Mouse (Mus musculus) thymus, adult 18-20 months (tissue): Measurements from ENCODE around the gene Cisd3.
A peak's percentile ranks its signal among the peaks of the same experiment; 100 is the strongest.
"Not testable (repeated sequence)": the region's sequence is repeated elsewhere in the genome, so short reads cannot be mapped to it uniquely, and the experiment has no call there.

ENCODE experiments used
- DNase-seq, 2 experiments: peaks; one replicate each; pipeline ENCODE4 v3.0.0; 2022; ENCODE audit warnings: mixed read lengths in 2 of 2

The Cisd3 gene

DNA sequence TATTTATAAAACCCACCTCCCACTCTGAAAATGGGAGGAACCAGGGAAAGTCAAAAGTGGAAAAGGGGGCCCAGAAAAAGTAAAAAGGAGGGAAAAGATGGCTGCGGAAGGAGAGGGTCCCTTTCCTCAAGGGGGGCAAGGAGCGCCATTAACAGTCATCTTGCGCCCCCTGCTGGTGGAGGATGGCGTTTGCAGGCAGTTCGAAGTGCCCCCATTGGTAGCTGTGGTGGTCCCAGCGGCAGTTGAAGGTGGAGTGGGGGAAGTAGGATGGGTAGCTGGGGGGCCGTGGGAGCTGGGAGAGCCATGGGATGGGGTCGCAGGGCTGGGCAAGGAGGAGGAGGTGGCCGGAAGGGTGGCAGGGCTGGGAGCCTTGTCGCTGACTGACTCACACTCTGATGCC lies 4.2 kb downstream of the Cisd3 start:
- DNase-seq: peak; percentile 44 to 59

DNA sequence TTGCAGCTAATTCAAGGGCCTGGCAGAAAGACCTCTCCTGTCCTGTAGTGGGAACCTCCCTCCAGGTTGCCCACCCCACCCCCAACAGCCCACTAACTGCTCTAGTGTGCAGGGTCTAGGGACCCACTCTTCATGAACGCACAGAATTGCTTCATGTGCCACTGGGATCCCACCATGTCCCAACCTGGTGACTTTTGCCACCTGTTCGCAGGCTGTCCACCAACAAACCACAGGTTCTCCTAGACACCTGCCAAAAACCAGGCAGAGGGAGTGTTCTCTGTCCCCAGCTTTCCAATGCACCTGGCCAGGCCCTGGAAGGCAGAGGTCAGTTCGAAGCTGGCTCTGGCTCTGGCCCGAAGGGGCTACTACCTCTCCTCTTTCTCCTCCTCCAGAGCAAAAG lies 8.8 kb downstream of the Cisd3 start:
- no peak for DNase-seq

DNA sequence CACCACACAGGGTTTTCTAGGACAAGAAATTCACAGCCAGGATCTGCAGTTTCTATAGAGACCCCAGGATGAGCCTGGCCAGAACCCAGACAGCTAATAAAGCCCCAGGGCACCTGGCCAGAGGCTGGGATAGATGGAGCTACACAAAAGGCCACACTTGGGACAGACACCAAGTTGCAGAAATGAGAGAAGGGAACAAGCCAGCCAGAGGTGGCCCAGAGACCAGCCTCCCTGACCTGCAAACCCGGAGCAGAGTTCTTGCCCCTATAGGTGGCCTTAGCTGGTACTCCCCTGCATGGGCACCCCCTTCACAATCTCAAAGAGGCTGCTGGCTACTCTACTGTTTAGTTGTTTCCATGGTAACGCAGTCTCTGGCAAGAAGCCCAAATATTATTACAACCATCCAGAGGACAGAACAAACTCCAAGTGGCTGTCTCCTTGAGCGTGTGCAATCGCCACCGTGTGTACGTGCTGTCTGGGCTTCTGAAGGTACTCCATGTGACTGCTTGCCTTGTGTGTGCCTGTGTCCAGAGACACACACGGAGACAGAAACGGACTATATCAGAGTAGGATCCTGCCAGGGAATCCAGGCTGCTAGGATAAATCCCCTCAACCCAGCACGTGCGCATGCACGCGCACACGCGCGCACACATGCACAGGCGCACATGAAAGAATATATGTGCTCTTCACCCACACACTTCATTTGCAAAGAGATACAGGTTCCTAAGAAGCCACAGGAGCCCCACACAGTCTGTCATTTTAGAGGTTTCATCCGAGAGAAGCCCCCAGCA lies 9.5 kb downstream of the Cisd3 start:
- no peak for DNase-seq

DNA sequence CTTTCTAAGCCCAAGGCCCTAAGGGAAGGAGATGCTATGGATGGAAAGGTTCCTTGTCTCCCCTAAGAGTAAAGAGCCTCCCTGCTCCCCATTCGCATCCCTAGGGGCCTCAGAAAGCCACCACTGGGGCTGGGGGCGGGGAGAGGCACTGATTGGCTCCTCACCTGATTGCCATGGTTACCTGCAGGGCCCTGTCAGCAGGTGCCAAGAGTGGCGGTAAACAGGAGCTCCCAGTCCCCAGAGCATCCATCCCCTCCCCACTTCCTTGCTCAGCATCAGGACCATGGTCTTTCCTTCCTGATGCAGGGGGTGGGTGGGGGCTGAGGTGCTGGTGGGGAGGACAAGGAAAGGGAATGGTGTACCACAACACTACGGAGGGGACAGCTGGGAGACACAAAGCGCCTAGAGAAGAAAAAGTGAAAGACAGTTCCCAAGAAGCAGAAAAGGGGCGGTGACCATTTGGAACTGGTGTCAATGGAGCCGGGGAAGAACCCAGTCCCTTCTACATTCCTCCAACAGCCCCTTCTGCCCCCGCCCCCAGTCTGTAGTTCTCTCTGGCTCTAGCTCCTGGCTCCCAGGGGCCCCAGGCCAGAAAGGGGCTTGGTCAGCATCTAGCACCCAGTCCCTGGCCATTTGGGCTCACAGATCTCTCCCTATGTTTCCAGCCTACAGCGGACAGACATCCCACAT lies 10.2 kb downstream of the Cisd3 start:
- DNase-seq: no peak

DNA sequence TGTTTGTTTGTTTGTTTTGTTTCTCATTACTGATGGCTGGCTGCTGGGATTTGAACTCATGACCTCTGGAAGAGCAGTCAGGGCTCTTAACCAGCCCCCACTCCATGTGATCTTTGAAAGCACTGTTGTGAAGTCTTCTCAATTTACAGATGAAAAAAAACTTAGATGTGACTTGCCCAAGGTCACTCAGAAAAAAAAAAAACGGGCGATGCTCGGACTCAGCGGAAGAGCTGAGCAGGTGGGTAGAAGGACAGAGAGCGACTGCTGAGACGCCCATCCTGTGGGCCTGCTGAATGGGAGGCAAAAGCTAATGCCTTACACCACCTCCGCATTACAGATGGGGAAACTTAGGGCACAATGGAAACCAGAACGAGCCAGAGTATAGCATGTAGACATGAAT lies 11.0 kb downstream of the Cisd3 start:
- DNase-seq: no peak

DNA sequence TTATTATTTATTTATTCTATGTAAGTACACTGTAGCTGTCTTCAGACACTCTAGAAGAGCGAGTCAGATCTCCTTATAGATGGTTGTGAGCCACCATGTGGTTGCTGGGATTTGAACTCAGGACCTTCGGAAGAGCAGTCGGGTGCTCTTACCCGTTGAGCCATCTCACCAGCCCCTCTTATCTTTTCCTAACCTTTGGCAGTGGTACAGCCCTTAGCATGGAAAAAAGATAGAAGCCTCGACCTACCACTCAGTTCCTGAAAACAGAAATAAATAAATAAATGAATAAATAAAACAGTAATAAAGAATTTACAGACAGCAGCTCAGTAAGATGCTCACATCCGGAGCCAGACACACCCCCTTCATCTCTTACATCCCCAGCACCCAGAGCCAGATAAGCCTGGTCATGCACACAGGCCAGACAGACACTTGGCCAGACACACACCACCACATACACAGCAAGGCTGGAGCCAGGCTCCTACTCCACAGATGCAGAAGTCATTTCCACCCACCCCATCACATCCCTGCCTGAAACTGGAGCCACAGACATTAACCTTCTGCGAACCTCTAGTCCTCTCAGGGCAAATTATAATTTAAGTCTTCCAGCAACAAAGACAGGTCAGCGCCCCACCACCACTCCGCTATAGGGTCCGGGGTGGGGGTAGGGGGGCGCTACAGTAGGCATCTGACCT lies 11.7 kb downstream of the Cisd3 start:
- no peak for DNase-seq

DNA sequence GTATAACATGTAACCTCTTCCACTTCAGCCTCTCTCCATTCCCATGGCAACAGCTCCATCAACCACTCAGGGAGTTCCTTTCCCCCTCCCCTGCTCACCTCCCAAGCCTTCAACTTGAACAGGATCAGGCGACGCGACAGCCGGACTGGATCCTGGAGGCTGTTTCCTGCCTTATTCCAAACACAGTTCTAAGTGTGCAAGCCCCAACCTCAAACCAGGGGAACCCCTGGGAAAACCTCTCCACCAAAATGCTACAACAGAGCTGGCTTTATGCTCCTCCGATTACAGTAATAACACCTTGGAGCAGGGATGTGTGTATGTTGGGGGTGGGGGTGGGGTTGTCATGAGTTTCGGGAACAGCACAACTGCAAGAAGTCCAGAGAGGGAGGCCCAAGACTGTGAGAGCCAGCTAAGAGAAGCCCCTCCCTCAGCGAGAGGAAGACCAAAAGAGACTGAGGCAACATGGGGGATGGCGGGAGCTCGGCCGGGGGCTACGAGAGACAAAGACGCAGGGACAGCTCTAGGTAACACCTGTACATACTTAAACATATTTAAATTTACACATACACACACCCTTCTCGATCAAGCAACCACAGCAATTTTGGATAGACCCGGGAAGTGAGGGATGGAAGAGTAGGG lies 12.4 kb downstream of the Cisd3 start:
- no peak for DNase-seq

DNA sequence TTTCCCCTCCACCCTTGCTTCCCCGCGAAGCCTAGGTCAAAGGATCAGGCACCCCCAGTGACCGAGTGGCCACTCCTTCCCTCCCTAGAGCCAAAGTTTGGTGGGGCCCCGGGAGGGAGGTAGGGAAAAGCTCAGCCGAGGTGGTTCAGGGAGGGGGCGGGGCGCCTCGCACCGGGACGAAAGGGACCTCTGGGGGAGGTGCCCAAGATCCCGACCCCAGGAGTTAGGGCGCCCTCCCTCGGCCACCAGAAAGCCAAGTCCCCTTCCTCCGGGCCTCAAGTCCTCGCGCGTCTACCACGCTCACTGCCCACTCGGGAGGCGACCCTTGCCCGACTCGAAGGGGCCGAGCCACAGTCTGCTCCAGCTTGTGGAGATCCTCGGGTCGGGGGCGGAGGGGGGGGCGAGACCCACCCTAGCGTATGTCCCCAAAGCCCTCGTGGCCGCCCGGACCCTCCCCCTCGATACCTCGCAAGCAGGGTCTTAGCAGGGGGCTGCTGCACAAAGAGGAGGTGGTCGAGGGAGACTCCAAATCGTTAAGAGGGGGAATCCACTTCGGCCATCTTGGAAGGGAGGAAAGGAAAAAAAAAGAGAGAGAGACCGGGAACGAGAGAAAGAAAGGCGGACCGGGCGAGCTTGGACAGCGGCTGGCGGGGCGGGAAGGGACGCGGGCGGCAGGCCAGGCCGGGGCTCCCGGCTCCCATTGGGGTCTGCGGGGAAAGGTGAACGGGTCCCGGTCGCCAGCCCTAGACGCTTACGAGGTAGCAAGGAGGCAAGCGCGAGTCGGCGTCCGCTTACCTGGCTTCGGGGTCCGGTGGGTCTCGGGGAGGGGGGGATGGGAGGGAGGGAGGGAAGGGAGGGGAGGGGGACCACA lies 13.3 kb downstream of the Cisd3 start:
- peak in 1 of 2 experiments; percentile 21 for DNase-seq

DNA sequence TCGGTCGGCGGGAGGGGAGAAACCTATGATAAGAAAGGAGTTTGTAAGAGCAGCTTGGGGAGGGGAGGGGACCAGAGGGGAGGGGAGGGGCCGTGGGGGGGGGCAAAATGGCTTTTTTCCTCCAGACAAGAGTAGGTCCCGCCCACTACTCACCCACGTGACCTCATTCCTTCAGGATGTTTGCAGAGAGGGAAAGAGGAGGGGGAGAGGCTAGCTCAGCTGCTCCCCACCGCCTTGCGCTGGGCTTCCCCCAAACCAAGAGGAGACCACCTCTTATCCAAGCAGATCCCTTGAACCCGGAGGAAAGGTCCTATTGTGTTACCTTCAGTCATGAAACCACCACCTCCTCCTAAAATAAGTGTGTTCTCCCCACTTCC lies 14.0 kb downstream of the Cisd3 start:
- DNase-seq: no peak

DNA sequence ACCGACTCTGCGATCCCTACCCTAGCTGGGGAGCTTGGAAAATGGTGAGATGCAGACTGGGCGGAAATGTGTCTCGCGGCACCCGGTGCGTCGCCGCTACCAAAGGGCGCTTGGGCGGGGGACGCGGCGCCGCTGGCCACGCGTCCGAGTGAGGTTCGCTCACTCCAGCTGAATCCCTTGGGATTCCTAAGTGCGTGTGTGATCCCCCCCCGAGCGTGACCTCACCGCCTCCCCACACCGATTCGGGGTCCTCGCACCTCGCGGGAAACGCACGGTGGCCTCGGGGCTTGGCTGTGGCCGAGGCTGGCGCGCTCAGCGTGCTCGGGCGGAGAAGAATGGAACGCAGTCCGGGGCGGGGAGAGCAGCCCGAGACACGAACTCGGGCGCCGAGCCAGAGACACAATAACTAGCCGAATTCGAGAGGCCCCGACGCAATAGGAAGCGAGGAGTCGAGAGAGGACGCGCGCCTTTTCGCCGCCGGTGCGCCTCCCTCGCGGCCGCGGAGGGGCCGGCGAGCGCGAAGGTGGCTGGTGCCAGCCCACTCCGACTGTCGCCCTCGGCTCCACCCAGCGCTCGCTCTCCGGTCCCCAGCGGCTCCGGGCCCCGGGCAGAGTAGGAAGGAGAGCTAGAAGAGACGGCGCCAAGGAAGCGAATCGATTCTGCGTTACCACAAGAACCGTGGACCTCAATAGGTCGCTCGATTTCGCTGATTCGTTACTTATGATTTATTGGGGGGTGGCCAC lies 14.5 kb downstream of the Cisd3 start, which contains the start of gene Pcgf2:
Gene Pcgf2 (minus strand): TSS at position 495 of the 743 bp plus-strand sequence.
- DNase-seq: peak in 1 of 2 experiments; percentile 33

DNA sequence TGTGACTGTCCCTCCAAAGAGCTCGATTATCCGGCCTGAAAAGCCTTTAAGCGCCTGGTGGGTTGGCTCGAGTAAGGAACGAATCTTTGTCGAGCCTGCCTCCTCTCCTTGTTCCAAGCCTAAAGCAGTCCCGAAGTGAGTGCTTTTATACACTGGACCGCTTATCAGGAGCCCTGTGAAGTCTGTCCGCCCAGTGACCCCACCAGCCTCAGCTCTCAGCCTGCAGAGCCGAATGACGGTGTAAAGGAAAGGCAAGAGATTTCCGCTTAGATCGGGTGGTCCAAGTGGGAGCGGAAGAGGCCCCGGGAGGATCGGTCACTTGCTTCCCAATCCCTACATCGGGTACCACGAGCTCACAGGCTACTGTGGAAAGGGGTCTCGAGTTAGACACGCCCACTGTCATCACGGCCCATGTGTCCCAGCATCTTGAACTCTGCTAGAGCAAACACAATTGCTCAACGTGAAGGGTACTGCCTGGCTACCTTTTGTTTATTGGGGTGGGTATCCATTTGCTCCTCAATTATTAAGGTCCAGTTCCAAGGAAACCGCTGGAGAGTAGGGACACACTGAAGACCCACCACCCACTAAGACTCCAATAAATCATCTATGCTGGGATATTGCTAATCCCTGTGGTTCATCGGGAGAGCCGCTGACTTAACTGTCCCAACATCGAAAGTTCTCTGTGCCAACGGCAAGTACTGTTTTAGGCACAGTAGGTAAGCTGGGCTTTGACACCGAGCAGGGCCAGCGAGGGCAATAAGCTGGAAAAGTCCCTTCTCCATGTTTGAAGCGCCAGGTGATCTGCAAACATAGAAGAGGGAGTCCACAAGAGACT lies 15.3 kb downstream of the Cisd3 start:
- DNase-seq: no peak

DNA sequence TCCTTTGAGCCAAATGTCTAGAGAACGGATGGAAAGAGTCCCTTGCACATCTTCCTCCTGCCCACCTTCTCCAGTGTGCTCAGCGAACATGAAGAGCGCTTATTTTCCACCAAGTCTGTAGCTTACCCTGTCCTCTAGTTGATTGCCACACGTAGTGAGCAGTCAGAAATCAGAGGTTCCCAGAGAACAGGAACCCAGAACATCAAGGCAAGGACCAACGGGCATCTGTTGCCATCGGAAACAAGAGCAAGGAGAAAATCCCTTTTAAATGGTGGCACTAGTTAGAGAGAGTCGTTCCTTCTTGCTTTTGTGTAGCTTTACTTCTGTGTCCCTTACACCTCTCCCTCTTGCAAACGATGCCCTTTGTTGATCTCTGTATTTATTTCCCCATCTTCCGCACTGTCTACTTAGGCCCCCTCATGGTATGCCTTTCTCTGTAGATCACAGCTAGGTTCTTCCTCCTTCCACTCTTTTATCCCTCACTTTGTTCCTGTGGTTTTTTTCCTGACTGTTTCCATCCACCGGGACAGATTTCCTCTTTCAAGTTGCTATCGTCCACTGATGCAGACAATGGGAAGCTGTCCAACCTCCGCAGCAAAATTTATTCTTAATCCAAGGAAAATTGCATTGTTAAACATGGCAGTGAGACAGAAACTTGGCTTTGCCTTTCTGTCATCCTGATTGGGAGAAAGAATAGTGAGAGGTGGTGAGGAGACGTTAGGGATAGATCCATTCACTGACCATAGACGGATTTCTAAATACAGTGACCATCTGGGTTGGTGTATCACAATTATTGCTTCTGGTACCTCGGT lies 16.2 kb downstream of the Cisd3 start:
- no peak for DNase-seq

DNA sequence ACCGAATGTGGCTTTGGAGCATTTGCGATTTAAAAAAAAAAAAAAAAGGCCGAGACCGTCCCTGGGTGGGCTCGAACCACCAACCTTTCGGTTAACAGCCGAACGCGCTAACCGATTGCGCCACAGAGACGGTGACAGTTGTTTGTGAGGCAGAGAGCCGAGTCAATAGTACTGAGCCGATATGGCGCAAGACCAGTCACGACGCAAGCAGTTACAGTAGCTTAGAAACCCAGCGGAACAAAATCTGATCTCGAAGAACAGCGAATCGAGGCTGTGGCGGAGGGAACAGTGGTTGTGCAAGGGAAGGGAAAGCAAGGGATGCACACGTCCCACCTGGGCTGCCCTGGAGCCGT lies 16.7 kb downstream of the Cisd3 start:
- peak; percentile 67 to 76 for DNase-seq

DNA sequence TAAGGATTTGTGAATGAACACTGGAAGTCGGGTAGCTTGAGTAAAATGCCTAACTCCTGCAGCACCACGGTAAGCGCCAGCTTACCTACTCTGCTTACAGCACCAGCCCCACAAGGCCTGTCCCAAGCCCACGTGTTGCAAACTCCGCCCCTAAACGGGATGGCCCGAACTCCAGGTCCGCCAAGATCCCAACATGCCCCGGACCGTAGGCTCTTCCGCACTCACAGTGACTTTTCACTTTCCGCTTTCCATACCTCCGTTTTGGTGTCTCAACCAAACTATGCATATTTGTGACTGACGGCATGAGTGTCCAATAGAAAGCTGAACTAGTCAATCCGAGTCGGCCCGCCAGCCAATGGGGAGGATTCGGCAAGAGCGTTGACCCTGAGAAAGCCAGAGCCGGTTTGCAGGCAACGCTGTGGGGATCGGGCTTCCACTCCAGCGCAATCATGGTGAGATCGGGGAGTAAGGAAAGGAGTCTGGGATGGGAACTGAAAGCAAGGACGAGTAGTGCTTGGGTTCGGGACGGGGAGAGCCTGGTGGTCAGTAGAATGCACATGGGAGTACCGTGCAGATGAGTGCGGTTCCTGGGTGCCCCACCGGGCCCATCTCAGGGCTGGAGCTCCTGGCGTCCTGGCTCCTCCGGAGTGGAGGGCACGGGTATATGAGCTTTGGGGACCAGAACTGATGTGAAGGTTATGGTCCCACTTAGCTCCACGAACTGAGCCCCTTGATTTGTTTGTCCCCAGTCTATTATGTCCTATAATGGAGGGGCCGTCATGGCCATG lies 17.6 kb downstream of the Cisd3 start, which contains the start of gene Psmb3:
Gene Psmb3 (plus strand): TSS at position 361 of the 788 bp plus-strand sequence.
- peak; percentile 92 to 98 for DNase-seq

DNA sequence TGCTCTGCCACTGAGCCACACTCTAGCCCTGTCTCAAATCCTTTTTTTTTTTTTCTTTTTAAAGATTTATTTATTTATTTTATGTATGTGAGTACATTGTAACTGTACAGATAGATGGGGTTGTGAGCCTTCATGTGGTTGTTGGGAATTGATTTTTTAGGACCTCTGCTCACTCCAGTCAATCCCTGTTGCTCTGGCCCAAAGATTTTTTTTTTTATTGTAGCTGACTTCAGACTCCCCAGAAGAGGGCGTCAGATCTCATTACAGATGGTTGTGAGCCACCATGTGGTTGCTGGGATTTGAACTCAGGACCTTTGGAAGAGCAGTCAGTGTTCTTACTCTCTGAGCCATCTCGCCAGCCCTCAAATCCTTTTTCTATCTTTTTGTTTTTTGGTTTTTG lies 24.4 kb downstream of the Cisd3 start:
- not testable (repeated sequence) for DNase-seq

DNA sequence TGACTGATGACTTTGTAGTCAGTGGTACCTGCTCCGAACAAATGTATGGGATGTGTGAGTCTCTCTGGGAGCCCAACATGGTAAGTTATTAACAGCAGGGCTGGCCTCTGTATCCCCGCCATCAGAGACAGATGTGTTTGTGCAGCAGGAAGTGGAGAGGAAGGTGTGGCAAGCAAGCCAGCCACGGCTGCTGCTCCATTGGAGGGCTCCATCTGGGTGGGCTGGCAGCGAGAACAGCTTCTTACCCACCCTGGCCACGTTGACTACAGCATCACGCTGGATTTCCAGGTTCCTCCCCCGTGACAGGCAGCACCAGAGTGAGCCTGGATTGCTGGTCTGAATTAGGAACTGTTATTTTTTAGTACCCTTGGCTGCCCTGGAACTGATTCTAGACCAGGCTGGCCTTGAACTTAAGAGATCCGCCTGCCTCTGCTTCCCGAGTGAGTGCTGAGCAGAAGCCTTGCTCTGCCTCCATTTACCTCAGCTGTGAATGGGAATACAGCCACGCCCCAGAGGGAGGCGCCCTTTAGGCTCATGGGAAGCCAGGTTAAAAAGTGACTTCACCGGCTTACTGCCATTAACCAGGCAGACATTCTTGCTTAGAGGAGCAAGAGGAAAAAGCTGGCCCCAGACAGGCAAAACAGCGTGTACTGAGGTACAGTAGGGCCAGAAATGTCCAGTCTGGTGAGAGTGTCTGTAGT lies 25.7 kb downstream of the Cisd3 start:
- no peak for DNase-seq

DNA sequence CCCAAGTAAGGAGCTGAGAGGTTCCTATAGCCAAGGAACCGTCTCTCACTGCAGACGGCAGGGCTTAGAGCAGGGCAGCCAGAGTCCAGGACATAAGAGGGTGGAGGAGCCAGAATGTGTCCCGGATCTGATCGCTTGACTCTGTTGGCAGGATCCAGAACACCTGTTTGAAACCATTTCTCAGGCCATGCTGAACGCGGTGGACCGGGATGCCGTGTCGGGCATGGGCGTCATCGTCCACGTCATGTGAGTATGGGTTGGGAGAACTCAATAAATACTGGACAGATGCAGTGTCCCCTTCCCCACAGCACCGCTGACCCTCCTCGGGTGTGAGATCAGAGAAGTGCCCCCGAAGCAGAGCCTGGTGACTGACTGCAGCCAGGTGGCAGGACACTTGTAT lies 26.7 kb downstream of the Cisd3 start:
- no peak for DNase-seq

DNA sequence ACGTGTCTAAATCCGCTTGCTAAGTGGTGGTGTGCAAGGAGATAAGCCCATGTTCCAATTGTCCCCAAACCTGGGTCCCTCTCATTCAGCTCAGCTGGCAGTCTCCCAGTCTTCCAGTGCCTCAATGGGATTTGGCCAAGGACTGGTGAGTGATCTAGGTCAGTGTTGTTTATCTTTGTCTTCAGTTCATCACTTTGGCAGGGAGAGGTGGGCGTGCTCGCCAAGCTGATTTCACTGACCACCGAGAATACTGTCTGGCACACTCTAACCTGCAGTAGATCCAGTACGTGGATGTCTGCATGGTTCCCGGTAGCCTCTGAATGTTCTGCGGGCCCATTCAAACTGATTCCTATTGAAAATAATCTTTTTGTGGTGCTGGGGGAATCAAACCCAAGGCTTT lies 28.3 kb downstream of the Cisd3 start:
- DNase-seq: no peak
